Mouse (Mus musculus): ENCODE results near the gene Dmac1. TPM values are rescaled to one million over a fixed set of nuclear protein-coding genes. Genes with fewer than 3 reads are reported as not detected.
"Not testable (repeated sequence)": the region's sequence is repeated elsewhere in the genome, so short reads cannot be mapped to it uniquely, and the experiment has no call there.

Dmac1 gene
- total RNA-seq (2021) = 10 to 100 TPM; 52.0 to 54.3 TPM

DNA sequence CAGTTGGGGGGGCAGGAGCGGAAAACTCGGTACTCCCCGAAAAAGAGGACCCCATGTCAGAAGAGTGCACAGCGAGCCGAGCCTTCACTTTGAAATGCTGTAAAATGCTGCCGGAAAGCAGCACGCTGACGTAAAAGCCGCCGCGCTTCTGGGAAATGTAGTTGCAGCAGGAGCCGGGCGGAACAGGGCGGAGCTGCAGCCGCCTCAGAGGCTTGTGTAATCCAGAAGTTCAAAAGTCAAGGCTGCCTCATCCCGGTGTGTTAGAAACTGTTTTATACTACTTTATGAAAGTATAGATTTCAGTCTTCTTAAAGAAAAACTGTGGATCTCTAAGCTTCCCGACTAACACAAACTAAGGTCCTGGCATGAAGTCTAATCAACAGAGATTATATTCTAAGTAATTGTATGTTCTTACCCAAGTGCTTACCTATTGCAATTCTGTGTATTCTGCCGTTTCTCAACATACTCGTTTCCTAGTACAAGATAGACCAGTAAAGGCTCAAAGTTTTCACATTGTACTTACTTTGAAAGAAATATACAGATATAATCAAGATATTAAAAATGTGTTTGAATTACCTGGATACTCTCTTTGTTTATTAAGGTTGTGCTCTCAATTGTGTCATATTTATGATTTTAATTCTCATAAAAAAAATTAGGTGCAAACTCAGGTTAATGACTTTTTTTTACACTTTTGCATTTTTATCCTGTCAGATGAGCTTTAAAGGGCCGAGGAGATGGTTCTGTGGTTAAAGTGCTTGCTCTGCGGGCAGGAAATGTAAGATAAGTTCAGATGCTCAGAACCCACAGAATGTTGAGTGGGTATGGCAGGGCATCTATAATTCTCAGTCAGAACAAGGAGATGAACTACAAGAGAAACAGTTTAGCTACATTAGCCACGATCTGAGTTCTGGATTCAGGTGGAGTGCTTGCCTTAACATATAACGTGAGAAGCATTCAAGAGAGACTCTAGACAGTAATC, at the start of gene Dmac1:
Gene Dmac1, minus strand, starts transcription at position 109 of the 979 bp plus-strand sequence.
- DNase-seq (ENCODE audit: extremely low spot score in 1 of 2, low spot score in 1 of 2) = peak; percentile 96 to 98

- DNase-seq (ENCODE audit: extremely low spot score in 1 of 2, low spot score in 1 of 2) = no peak
Observed at GRCm38 (mm10) chr4:75315431-75315830, 37.3 kb upstream of the Dmac1 start.

DNA sequence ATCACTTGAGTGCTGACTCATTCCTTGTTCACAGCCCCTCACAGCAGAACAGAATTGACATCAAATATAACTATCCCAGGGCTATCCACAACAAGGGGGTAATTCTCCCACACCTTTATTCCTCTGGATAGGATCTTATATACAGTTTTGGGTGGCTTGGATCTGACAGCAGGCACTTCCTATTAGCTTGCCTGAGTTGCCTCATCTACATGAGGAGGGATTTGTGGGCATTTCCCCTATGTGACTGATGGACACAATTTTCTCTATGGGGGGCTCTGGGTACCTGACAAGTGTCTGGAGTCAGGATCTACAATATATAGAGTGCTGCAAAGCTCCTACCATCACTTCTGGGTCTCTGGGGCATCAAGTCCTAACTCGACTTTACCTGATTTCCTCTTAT, 36.9 kb upstream of the Dmac1 start:
- DNase-seq (ENCODE audit: extremely low spot score in 1 of 2, low spot score in 1 of 2) = no peak

- DNase-seq (ENCODE audit: extremely low spot score in 1 of 2, low spot score in 1 of 2) = no peak
Observed at GRCm38 (mm10) chr4:75311918-75312317, 33.8 kb upstream of the Dmac1 start.

GRCm38 (mm10) chr4:75311305-75311704, 33.2 kb upstream of the Dmac1 start:
- no peak for DNase-seq (ENCODE audit: extremely low spot score in 1 of 2, low spot score in 1 of 2)

- DNase-seq (ENCODE audit: extremely low spot score in 1 of 2, low spot score in 1 of 2) = no peak
Observed at GRCm38 (mm10) chr4:75300205-75300972, 22.3 kb upstream of the Dmac1 start.

- DNase-seq (ENCODE audit: extremely low spot score in 1 of 2, low spot score in 1 of 2) = no peak
Observed at GRCm38 (mm10) chr4:75292315-75292714, 14.2 kb upstream of the Dmac1 start.

GRCm38 (mm10) chr4:75291142-75291541, 13.0 kb upstream of the Dmac1 start:
- DNase-seq (ENCODE audit: extremely low spot score in 1 of 2, low spot score in 1 of 2) = no peak

DNA sequence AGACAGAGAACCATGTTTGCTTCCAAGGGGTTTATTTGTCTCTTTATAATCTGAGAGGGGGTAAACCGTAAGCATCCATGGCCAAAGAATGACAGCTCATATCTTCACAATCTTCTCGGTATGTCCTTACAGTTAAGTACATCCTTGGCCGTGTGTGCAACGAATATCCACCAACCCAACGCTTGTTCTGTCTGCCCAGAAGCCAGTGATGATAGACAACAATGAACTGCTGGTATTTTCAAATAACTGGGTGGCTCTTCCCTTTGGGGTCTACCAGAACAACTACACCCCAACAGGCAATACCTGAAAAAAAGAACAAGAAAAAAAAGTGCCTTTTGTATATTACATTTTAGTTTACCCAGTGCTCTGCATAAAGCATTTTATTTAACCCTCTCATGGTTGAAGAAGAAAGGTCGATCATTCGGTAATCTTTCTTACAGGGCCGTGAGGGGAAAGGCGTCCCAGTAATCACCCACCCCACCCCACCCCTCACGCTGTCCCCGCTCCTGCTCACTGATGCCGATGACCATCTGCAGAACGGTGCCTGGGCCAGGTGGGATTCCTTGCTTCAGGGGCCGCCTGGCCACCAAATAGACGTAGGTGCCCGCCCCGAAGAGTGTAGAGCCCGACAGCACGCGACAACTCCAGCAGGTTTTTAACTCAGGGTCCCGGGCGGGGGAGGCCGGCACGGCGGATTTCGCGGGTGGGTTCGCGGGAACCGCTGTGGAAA, 473 bp downstream of the Dmac1 start:
- DNase-seq (ENCODE audit: extremely low spot score in 1 of 2, low spot score in 1 of 2) = no peak

- no peak for DNase-seq (ENCODE audit: extremely low spot score in 1 of 2, low spot score in 1 of 2)
Observed at GRCm38 (mm10) chr4:75275737-75276136, 2.4 kb downstream of the Dmac1 start.

DNA sequence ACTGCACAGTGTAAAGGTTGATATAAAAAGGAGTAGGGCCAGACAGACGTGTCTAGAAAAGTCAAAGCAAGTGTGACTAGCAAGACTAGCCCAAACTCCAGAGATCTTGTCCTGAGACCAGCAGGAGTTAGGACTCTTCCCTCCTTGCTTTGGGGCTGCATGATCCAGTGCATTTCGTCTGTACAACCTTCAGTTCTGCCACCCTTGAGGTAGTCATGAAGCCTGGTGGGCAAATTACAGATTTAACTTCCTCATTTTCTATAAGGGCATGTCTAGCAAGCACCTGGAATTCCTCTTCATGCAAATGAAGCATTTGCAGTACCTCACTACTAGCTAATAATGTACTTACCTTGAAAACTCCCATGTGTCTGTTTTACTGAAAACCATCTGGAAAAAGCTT, 10.2 kb downstream of the Dmac1 start:
- no peak for DNase-seq (ENCODE audit: extremely low spot score in 1 of 2, low spot score in 1 of 2)

GRCm38 (mm10) chr4:75266773-75267550, 11.1 kb downstream of the Dmac1 start:
- DNase-seq (ENCODE audit: extremely low spot score in 1 of 2, low spot score in 1 of 2) = no peak

DNA sequence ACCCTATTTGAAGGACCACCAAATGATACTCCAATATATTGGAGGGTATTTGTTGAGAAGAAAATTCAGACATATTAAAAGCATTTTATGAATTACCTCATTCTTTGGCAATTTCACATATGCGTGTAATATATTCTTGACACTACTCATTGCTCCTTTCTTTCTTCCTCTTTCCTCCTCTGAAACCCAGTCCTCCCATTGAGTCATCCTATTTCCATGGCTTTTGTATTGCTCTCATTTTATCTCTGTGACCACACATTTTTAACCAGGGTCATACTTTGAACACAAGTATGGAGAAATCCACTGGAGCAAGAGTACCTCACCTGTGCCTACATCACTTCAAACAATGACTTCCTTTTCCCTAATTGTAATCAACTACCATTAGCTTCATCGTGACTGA, 13.9 kb downstream of the Dmac1 start:
- DNase-seq (ENCODE audit: extremely low spot score in 1 of 2, low spot score in 1 of 2) = no peak

- DNase-seq (ENCODE audit: extremely low spot score in 1 of 2, low spot score in 1 of 2) = no peak
Observed at GRCm38 (mm10) chr4:75263556-75264129, 14.5 kb downstream of the Dmac1 start.

- peak in 1 of 2 experiments; percentile 11 for DNase-seq (ENCODE audit: extremely low spot score in 1 of 2, low spot score in 1 of 2)
Observed at GRCm38 (mm10) chr4:75262423-75262822, 15.7 kb downstream of the Dmac1 start.

DNA sequence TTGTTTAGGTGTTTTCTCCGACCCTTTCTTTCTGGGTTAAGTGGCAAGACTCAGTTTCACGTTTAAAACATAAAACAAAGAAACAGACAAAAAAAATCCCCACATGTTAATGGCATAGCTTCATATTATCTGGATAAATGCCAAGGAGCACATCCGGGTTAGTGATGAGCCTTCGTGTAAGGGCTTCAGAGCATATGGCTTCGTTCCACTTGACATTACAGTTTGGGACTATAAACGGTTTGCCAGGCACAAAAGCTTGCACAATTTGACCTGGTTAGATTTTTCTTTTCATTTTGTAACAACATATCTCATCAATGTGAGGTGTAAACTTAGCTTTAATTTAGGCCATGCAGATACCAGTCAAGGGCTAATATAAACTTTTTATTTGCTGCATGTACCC, 17.9 kb downstream of the Dmac1 start:
- DNase-seq (ENCODE audit: extremely low spot score in 1 of 2, low spot score in 1 of 2) = no peak

GRCm38 (mm10) chr4:75259447-75259846, 18.7 kb downstream of the Dmac1 start:
- DNase-seq (ENCODE audit: extremely low spot score in 1 of 2, low spot score in 1 of 2) = no peak

GRCm38 (mm10) chr4:75234602-75235001, 43.5 kb downstream of the Dmac1 start:
- DNase-seq (ENCODE audit: extremely low spot score in 1 of 2, low spot score in 1 of 2) = not testable (repeated sequence)
